Mouse (Mus musculus) gastrocnemius, postnatal 36 days (tissue): ENCODE results near the gene Ak9. TPM values are rescaled to one million over a fixed set of nuclear protein-coding genes. Genes with fewer than 3 reads are reported as not detected.

Experiments used
- DNase-seq, 2 experiments: peaks; one replicate each; pipeline ENCODE4 v3.0.0; 2022
- intact Hi-C: fragments of 180-260 bp; cut with DNase I; formaldehyde crosslinking; loops from one replicate; pipeline ENCODE4 v1.15.1; 2025
- total RNA-seq, 2 experiments: library from RNA; stranded (reverse); gene quantifications; 2 replicates each; pipeline ENCODE4 v1.2.3; 2021

The Ak9 gene
- total RNA-seq, 2 experiments from 2014 or later = not detected

DNA sequence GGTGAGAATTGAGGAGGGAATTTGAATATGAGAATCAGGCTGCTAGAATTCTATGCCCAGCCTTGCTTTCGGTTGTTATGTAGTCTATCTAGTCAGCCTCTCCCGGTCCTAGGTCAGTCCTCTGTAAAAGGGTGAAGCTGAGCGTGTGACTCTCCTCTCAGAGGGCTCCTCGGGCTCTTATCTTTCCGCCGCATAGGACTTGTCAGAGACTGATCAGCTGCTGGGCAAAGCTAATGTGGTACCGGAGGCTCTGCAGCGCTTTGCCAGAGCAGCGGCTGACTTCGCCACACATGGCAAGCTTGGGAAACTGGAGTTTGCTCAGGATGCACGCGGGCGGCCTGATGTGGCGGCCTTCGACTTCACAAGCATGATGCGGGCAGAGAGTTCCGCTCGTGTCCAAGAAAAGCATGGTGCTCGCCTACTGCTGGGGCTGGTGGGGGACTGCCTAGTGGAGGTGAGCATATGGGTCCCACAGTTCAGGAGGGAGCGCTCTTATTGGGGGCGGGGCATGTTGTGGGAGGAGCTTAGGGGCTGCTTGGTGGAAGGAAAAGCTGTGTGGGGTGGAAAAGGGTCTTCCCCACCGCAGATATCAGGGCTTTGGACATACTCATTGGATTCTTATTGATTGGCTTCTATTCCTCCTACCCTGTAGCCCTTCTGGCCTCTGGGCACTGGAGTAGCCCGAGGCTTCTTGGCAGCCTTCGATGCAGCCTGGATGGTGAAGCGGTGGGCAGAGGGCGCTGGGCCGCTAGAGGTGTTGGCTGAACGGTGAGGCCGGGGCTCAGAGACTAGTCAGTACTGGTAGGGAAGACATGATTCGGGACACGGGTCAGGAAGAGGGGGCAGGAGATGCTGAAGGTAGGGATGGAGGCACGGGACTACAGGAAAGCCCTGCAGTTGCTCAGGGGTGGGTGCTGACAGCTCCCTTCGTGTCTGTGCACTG is 177.4 kb downstream of the Ak9 start:
- intact Hi-C loops = no loop called here

DNA sequence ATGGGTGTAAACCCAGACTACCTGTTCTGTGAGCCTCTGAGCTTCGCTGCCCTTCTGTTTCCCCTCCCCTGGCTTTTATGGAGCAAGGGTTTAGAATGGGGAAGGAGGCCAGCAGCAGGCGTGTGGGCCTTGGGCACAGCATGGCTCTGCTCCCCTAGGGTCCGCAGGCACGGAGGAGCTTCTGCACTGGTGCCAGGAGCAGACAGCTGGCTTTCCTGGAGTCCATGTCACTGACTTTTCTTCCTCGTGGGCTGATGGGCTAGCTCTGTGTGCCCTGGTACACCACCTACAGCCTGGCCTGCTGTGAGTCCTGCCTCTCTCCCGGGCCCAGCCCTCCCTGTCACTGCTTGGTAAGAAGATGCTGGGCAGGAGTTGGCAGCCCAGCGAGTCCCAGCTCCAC is 178.7 kb downstream of the Ak9 start:
- intact Hi-C loops = no loop called here
- no peak for DNase-seq

More for the DNA sequence above, 177.4 kb downstream of the Ak9 start:
- no peak for DNase-seq

Other genes starting within 250 kb of the Ak9 start
- not detected for gene Gpr6, start 231.7 kb upstream of the Ak9 start, total RNA-seq
- gene Fig4, start 720 bp upstream of the Ak9 start, total RNA-seq = 1 to 10 TPM; 5.5 TPM
- gene Zbtb24, start 146.4 kb downstream of the Ak9 start, total RNA-seq = 1 to 10 TPM; 3.5 to 4.5 TPM
- gene Mical1, start 172.3 kb downstream of the Ak9 start, total RNA-seq = 1 to 10 TPM; 5.0 to 5.1 TPM
- 10 to 100 TPM; 10.7 to 11.4 TPM for gene Smpd2, start 186.4 kb downstream of the Ak9 start, total RNA-seq
- gene Ppil6, start 186.5 kb downstream of the Ak9 start, total RNA-seq = not detected
- 100 to 1,000 TPM; 122 to 130 TPM for gene Cd164, start 215.4 kb downstream of the Ak9 start, total RNA-seq